Mouse (Mus musculus): ENCODE measurements around the gene Tsc22d1.

Gene Tsc22d1

GRCm38 (mm10) chr14:76464967-76465366 lies 50.2 kb downstream of the Tsc22d1 start:
- TF ChIP-seq GATA4 (IDR thresholded peaks at IDR 0.05; ENCODE audit: insufficient replicate concordance, low read length) = no peak

DNA sequence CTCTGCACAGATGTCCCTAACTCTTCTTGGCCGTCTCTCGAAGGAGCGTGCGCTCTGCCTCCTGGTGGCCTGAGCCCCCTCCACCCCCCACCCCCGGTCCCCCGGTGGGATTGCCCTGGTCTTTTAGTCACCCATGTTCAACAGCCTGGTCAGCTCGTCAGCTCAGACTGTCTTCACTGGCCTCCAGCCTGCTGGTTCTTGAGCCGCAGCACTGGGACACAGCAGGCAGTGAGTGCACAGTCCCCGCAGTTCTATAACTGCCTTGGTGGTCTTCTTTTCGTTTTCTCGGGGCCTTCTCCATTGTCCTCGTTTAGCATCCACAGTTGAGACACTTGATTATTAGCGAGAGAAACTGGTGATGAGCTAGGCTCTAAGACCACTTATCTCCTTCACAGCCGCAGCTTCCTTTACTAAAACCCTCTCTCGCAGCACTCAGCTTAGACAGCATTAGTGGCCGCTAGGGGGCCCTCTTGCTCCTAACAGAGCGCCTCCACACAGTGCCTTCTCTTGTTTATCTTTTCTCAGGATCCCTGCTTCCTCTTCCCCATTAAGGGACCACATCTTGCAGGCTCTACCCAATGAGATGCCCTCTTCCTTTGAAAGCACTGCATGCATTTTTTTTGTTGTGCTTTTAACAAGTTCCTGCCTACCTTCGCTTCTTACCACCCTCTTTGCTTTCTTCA lies 52.0 kb downstream of the Tsc22d1 start:
- no peak for TF ChIP-seq GATA4 (IDR thresholded peaks at IDR 0.05; ENCODE audit: insufficient replicate concordance, low read length)

GRCm38 (mm10) chr14:76467932-76468331 lies 53.2 kb downstream of the Tsc22d1 start:
- TF ChIP-seq GATA4 (IDR thresholded peaks at IDR 0.05; ENCODE audit: insufficient replicate concordance, low read length) = no peak

GRCm38 (mm10) chr14:76471301-76471700 lies 56.5 kb downstream of the Tsc22d1 start:
- no peak for TF ChIP-seq GATA4 (IDR thresholded peaks at IDR 0.05; ENCODE audit: insufficient replicate concordance, low read length)

- no peak for TF ChIP-seq GATA4 (IDR thresholded peaks at IDR 0.05; ENCODE audit: insufficient replicate concordance, low read length)
Observed at GRCm38 (mm10) chr14:76472487-76472886, 57.7 kb downstream of the Tsc22d1 start.

DNA sequence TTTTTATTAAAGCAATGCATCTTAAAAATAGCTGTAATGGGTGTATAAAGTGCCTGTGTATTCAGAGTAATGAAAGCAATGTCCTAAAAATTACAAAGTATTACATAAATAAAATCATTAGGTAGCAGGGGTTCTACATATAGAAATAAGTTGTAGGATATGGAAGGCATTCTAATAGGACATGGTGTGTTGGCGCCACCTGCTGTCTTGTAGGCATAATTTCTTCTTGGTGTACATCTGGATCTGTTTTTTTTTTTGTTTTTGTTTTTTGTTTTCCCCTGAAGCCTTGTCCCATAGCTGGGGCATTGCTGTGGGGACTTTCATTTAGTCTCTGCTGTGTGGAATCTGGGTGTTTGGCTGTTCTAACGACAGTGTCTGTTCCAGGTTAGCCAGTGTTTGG lies 58.6 kb downstream of the Tsc22d1 start:
- no peak for TF ChIP-seq GATA4 (IDR thresholded peaks at IDR 0.05; ENCODE audit: insufficient replicate concordance, low read length)

DNA sequence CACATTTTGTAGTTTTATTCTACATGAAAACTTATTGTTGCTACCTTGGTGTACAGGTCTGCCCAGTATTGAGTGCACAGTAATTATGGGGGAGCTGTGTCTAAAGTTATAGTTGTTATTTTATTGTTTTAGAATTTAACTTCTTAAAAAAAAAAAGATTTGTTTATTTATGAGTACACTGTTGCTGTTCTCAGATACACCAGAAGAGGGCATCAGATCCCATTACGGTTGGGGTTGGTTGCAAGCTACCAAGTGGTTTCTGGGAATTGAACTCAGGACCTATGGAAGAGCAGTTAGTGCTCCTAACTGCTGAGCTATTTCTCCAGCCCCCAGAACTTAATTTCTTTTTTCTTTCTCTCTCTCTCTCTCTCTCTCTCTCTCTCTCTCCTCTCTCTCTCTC lies 59.4 kb downstream of the Tsc22d1 start:
- TF ChIP-seq GATA4 (IDR thresholded peaks at IDR 0.05; ENCODE audit: insufficient replicate concordance, low read length) = no peak

- TF ChIP-seq GATA4 (IDR thresholded peaks at IDR 0.05; ENCODE audit: insufficient replicate concordance, low read length) = no peak
Observed at GRCm38 (mm10) chr14:76476770-76477169, 62.0 kb downstream of the Tsc22d1 start.

DNA sequence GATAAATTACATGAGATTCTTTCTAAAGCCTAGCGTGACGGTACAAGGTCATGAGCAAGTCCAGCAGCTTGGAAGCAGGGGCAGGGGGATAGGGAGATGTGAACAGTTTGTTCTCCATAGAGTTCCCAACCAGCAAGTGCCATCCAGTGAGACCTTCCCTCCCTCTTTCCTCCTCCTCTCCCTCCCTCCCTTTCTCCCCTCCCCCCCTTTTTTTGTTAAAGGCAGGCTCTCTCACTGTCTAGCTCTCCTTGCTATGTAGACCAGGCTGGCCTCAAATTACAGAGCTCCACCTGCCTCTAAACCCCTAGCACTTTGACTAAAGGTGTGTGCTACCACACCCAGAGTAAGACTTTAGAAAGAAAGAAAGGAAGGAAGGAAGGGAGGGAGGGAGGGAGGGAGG lies 63.3 kb downstream of the Tsc22d1 start:
- TF ChIP-seq GATA4 (IDR thresholded peaks at IDR 0.05; ENCODE audit: insufficient replicate concordance, low read length) = no peak

DNA sequence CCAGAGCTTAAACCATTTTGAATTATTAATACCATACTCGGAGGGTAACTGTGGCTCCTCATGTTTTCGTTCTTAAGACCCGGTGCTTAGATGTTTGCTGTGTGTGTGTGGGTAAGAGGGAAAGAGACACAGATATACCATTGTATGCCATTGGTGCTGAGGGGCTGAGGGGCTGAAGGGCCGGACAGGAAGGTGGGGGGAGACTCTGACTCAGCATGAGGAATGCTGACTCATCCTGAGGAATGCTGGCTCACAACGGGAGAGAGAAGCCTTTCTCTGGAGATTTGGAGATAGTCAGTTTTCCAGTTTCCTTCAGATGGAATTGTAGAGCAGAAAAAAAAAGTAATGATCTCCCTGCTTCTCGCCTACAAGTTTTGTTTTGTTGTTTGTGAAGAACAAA lies 63.9 kb downstream of the Tsc22d1 start:
- TF ChIP-seq GATA4 (IDR thresholded peaks at IDR 0.05; ENCODE audit: insufficient replicate concordance, low read length) = no peak

- TF ChIP-seq GATA4 (IDR thresholded peaks at IDR 0.05; ENCODE audit: insufficient replicate concordance, low read length) = no peak
Observed at GRCm38 (mm10) chr14:76479867-76480266, 65.1 kb downstream of the Tsc22d1 start.

DNA sequence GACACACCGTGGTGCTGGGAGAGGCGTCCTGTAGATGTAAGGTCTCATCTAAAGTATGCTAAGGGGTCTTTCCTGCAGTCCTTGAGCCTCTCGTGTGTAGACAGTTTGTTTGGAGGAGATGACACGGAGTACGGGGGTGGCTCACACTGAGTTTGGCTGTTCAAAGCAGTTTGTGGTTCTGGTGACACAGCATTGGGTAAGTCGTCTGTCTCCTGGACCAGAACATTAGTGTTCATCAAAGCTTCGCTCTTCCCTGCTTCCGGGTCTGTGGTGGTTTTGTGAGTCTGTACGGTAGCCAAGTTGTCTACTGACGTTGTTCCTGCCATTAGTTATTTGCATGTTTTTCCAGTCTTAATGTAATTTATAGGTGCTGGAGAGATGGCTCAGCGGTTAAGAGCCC lies 65.7 kb downstream of the Tsc22d1 start:
- no peak for TF ChIP-seq GATA4 (IDR thresholded peaks at IDR 0.05; ENCODE audit: insufficient replicate concordance, low read length)

GRCm38 (mm10) chr14:76483701-76484100 lies 68.9 kb downstream of the Tsc22d1 start:
- no peak for TF ChIP-seq GATA4 (IDR thresholded peaks at IDR 0.05; ENCODE audit: insufficient replicate concordance, low read length)

GRCm38 (mm10) chr14:76487609-76488008 lies 72.8 kb downstream of the Tsc22d1 start:
- TF ChIP-seq GATA4 (IDR thresholded peaks at IDR 0.05; ENCODE audit: insufficient replicate concordance, low read length) = no peak

DNA sequence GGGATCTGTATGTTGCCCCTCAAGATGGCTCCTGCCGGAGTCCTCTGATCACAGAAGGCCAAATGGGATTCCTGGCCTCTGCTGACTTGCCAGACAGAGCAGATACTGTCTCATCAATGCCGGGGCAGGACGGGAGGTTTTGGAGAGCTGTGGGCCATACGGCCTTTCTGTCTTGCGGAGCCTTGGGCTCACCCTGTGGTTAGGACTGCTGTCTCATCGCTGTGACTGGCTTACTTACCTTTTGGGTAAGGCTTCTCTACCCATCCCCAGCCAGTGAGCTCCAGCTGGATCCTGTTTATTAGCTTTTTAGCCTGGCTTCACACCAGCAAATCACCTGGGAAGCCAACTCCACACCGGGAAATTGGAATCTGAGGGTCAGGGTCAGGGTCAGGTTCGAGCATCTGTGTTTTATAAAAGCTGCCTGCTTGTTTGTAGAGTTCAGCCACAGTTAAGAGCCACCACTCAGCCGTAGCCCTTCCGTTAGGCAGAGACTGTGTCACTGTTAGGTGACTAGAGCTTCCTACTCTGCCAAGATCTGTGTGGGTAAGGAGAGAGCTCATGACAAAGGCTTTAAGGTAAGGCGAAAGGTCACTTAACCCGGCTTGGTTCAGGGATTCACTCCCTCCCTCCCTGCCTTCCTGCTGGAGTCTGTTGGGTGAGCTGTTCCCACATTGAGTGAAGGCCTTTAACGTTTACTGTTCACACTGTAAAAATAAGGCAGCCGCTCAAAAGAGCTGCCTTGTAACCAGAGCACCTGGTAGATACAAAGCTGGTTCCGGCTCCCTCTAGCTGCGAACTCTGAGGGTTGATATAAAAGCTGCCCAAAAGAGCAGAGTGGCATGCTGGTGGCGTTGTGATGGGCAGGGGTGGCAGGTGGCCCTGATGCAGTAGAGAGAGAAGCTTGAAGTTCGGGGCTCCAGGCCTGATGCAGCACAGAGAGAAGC lies 73.6 kb downstream of the Tsc22d1 start:
- TF ChIP-seq GATA4 (IDR thresholded peaks at IDR 0.05; ENCODE audit: insufficient replicate concordance, low read length) = no peak

- no peak for TF ChIP-seq GATA4 (IDR thresholded peaks at IDR 0.05; ENCODE audit: insufficient replicate concordance, low read length)
Observed at GRCm38 (mm10) chr14:76489128-76489527, 74.4 kb downstream of the Tsc22d1 start.
